Mouse (Mus musculus) cerebral cortex, adult 2 months (tissue): Measurements from ENCODE around the gene Gpc2.

Experiments
- WGBS: fragments of 180-500 bp; shearing (Covaris S2); methylation state at CpG from one replicate; pipeline ENCODE4 v1.1.7; 2018; 5-methylcytosine and 5-hydroxymethylcytosine counted together

The Gpc2 gene

DNA sequence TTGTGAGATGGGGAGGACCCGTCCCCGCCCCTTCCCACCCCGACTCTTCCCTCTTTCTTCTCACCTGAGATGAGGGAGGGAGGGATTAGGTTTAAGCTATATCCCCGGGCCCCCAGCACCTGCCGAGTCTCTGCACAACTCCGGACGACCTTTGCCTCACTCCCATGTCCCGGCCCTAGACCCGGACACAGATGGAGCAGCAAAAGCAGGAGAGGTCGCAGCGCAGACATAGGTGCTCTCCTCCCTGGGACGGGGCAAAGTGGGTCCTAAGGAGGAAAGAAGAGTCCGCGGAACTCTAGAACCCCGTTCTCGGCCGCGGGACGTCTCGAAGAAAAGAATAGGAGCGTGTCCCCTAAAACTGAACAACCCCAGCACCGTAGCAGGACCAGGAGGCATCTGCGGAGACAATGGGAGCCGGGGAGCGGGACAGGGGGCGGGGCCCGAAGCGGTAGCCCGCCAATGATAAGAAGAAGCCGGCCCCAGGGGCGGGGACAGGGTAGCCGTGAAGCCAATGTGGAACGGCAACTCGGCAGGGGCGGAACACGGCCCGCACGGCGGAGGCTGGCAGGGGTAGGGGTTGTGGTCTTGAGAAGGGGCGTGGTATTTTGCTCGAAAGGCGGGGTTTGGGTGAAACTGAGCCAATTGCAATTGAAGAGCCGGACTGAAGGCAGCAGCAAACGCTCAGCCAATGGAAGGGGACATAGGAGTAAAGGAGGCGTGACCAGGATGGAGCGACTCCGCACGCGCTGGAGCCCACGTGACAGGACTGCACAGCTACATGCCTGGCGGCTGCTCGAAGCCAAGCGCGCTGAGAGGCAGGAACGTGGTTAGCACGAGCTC lies at the start of gene Gpc2, which contains the start of the genes Gm43720 and Stag3:
TSS of gene Gpc2 (minus strand) at position 421 of the 840 bp plus-strand sequence.
TSS of gene Gm43720 (minus strand) at position 374 of the 840 bp plus-strand sequence.
TSS of gene Stag3 (plus strand) at position 656 of the 840 bp plus-strand sequence.
- whole genome bisulfite sequencing: under 1% methylated on average over 56 of the region's 56 CpGs

GRCm38 (mm10) chr5:138312795-138313194 lies 33.0 kb upstream of the Gpc2 start:
- 92% methylated on average over 3 of the region's 3 CpGs for WGBS

GRCm38 (mm10) chr5:138299613-138300012 lies 19.8 kb upstream of the Gpc2 start:
- 94% methylated on average over 2 of the region's 2 CpGs for WGBS

- WGBS: 84% methylated on average over 1 of the region's 1 CpGs
These were observed 11.8 kb upstream of the Gpc2 start for GRCm38 (mm10) chr5:138291638-138292037.

DNA sequence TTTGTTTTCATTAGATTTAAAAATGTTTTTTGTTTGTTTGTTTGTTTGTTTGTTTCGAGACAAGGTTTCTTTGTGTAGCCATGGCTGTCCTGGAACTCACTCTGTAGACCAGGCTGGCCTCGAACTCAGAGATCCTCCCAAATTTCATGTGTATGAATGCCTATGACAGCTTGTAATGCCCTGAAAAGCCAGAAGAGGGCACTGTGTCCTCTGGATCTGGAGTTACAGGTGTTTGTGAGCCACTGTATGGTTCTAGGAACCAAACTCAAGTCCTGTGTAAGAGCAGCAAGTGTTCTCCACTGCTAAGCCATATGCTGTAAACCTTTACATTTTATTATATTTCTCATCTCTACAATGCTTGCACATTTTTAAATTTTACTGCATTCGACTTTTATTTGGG lies 8.1 kb upstream of the Gpc2 start:
- 78% methylated on average over 3 of the region's 3 CpGs for WGBS

DNA sequence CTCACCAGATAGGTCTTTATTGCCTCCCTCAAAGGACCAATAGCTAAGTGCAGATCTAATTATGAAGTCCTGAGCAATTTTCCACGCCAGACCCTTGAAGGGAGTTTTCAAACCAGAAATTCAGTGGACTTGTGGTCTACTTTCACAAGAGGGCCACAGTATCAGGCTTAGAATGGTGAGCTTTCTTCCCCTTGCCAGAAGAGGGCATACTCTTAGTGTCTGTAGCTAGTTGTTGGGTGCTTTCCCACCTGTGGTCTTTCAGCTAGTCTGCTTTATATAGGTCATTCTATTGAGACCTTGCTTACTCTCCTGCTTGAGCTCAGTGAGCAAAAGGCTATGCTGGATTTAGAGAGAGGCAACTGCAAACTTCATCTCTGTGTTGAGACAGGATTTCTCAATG lies 3.7 kb upstream of the Gpc2 start:
- 79% methylated on average over 1 of the region's 1 CpGs for WGBS

DNA sequence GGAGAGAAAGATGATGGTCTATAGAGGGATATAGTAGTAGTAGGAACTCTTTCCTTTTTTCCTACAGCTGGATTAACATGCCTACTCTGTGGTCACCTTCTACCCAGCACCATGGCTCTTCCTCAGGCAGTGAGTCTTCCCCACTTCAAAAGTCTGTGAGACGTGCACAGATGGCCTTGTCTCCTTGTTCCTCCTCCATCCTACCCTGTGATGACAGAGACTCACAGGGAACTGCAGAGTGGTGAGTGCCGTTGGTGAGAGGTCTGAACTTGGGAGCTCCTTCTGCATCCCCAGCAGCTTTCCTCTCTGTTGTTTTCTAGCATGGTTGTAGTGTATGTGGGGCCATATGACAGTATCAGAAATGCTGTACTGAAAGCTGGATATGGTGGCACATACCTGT lies 2.0 kb upstream of the Gpc2 start:
- 77% methylated on average over 2 of the region's 2 CpGs for WGBS

GRCm38 (mm10) chr5:138280829-138281228 lies 1.0 kb upstream of the Gpc2 start:
- WGBS: 94% methylated on average over 15 of the region's 15 CpGs

DNA sequence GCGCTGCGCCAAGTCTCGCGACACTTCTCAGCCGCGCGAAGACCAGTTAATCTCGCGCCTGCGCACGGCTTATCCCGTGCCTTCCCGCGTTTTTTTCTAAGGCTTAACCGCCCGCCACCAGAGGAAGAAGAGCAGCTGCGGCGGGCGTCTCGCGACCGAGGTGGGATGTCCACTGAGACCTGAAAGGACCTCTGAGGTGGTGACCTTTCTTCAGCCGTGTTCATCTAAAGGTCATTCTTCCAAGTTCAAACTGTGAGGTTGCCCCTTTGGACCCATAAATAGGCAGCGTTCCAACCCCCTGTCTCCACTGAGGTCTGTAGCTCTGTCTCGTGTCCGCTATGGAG lies 592 bp upstream of the Gpc2 start:
- 21% methylated on average over 26 of the region's 26 CpGs for WGBS

GRCm38 (mm10) chr5:138277994-138278393 lies 1.8 kb downstream of the Gpc2 start:
- WGBS: 87% methylated on average over 7 of the region's 7 CpGs

DNA sequence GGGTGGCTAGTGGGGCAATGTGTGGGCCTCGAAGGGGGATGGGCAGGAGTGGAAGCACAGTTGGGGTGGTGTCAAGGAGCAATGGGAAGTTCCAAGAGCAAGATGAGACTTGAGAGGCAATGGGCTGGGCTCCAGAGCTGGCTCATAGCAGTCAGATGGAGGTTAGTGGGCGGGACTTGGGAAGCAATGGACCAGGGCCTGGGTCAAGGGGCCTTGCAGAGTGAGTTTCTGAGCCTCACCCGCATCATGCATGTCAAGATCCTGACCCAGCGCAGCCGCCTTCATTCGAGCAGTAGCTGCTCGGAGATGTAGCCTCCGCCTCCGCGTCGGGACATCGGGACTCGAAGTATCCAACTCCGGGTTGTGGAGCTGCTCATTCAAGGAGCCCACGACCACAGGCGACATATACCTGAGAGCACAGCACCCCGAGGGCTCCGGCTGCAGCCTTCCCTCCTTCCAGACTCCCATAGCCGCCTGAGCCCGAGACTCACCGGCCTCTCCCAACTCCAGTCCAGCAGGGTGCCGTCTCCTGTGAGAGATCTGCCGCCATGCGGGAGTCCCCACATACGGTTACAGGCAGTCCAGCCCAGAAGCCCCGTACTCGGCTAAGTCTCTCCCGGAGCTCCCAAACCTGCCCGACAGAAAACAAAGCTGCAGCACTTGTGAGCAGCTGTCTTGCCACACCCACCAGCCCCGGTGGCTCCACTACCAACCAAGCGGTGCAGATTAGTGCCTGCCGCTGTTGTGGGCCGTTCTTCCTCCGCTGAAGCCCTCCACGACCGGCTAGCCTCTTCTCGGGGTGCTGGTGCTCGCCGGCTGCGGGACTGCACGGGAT lies 4.4 kb downstream of the Gpc2 start:
- 31% methylated on average over 41 of the region's 41 CpGs for WGBS

DNA sequence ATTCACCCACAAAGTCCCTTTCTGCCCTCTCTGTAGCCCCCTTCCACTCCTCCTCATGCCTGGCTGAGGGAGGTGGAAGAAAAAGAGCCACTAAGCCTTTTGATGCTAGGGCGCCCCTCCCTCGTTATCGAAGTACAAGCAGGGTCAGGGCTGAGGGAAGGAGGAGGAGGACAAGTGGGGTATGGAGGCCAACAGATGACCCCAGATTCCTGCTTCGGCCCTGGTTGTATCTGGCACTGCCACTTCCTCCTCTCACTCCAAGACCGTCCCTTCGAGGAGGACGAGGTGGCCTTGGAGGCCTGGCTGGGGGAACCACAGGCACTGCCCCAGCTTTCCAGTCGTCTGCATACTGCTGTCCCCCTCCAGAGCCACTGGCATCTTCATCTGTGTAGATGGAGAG lies 5.6 kb downstream of the Gpc2 start:
- 81% methylated on average over 8 of the region's 8 CpGs for WGBS

DNA sequence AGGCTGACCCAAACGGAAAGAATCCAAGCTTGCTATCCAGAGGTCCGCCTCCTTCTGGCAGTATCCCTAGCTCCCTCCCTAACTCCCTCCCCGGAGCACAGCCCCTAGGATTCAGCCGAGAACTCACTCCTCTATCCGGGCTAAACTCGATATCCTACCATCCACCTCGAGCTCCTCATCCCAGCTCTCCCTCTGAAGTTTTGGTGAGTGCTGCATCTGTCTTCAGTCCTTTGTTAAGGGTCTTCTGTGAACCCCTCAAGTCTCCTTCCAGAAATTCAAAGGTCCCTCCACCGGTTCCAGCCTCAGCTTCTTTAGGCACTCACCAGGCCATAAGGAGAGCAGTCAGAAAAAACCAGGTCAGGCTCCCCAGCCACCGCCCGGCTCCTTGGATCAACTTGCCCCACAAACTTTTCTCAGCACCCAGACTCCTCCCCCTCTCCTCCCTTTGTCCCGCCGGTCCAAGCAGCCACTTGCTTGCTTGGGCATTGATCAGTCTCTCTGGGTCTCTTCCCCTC lies 7.3 kb downstream of the Gpc2 start, which contains the start of gene Gal3st4:
TSS of gene Gal3st4 (minus strand) at position 432 of the 515 bp plus-strand sequence.
- WGBS: 18% methylated on average over 12 of the region's 12 CpGs

GRCm38 (mm10) chr5:138271232-138271631 lies 8.6 kb downstream of the Gpc2 start:
- WGBS: 38% methylated on average over 3 of the region's 3 CpGs

DNA sequence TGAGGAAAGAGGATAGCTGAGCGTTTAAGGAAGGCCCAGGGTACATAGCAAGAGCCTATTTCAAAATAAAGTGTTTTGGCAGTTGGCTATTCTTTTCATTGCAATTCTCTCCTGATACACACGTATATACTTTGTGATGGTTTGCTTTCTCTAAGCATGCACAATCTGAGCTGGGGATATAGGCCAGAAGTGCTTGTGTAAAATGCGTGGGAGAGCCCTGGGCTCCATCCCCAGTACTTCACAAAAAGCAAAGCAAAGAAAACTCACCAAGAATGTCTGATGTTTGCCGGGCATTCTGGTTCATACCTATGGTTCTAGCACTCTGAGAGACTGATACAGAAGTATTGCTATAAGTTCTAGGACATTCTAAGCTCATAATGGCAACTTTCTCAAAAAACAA lies 10.8 kb downstream of the Gpc2 start:
- 53% methylated on average over 4 of the region's 4 CpGs for WGBS

DNA sequence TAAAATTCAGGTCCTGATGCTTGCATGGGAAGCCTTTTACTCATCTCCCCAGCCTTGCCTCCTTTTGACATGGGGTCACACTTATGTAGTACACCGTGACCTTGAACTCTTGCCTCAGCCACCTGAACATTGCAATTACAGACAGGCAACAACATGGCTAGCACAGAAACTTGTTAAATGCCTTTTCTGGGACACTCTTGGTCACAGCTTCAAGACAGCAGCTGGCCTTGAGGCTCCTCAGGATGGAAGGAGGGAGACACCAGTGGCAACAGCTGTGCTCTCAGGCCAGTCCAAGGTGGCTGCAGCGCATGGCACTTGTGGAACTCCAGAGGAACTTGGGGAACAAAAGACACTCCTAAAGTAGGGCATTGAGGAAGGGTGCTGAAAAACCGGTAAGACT lies 12.7 kb downstream of the Gpc2 start:
- WGBS: 98% methylated on average over 3 of the region's 3 CpGs

GRCm38 (mm10) chr5:138265712-138266111 lies 14.1 kb downstream of the Gpc2 start:
- WGBS: 95% methylated on average over 4 of the region's 4 CpGs

DNA sequence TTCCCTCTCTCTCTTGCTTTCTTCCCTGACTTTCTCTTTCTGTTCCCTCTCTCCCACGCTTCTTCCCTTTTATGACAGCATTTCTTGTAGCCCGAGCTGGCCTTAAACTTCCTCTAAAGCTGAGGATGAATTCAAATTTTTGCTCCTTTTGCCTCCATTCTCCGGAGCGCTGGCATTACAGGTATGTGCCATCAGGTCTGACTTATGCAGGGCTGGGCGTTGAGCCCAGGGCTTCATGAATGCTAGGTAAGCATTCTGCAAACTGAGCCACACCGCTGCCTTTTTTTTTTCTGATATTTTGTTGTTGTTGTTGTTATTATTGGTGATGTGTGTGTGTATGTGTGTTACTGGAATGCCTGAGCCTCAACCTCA lies 15.6 kb downstream of the Gpc2 start:
- WGBS: 7% methylated on average over 6 of the region's 6 CpGs

DNA sequence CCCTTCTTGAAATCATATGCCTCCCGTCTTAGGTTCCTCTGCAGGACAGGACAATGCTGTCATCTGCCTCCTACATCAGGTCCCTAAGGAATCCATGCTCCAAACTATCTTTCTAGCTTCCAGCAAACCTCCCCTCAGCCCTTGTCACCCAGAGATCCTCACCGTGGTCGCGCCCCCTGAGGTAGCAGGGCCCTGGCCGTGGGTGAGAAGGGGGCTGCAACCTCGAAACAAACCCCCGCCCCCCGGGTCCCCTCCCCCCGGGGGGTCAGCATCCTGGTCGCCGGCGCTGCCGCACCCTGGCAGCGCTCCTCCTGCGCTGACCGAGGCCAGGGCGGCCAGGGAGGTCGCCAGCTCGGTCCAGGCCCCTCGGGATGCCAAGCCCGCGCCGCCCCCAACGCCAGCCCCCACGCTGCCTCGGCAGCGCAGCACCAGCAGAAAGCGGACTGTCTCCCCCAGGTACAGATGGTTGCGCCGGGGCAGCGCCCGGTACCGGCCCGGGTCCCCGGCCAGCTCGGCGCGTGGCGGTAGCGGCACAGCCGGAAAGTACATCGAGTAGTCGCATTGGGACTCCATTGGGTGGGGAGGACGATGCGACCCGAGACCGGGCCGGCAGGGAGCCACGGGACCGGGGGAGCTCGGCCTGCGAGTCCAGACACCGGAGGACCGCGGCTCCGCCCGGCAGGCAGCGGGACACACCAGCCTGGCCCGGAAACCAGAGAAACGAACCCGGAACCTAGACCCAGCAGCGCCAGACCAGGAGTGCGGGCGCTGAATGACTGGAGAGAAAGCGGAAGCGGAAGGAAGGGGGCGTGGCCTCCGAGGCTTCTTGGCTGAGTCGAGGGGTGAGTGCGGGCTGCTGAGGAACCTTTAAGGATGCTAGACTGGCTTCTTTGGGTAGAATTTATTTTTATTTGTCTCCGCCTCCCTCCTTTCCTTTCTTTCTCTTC lies 16.3 kb downstream of the Gpc2 start, which contains the start of gene BC037034:
TSS of gene BC037034 (minus strand) at position 774 of the 947 bp plus-strand sequence.
- WGBS: under 1% methylated on average over 67 of the region's 71 CpGs

DNA sequence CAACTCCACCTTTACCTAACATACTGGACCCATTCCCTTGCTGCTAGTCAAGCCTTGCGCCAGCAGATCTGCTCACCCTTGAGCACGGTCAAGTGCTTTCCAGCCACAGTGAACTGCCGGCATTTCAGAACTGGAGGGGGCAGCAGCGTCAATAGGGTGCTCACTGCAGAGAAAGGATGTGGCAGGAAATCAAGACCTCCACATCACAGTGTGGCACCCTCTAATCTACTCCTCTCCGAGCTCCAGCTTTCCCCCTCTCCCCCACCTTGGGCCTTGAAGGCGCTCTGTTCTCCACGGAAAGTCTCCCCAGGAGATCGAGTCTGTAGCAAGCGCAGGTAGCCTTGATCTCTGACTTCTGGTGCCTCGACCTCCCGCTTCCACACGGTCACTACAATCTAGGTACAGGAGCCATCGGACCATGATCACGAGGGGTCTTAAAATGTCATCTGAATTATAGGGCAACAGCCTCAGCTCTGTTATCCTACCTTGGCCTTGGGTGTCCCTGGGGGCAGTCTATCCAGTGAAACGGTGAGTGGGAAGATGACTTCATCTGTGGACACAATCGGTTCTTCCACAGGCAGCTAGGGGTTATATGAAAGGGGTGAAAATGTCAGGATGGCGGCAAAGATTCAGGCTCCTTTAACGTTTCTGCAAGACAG lies 17.1 kb downstream of the Gpc2 start:
- WGBS: 54% methylated on average over 18 of the region's 18 CpGs

DNA sequence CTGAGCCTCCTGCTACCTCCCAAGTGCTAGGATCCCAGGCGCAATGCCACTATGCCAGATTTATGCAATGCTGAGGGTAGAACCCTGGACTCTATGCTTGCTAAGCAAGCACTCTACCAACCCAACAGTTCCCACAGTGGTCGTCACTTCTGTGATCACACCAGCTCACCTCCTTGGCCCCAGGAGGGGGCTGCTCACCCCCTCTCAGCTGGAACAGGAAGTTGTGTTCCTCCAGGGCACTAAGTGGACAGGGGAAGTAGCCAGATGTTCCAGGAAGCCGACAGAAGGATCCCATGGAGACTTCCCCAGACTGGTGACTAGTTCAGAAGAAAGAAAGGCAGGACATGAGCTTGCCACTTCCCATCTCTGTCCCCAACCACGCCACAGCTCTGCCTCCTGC lies 17.8 kb downstream of the Gpc2 start:
- WGBS: 68% methylated on average over 4 of the region's 4 CpGs
